Comparison of ENCODE assay signal across 20 mouse cellular contexts in the genomic region with DNA sequence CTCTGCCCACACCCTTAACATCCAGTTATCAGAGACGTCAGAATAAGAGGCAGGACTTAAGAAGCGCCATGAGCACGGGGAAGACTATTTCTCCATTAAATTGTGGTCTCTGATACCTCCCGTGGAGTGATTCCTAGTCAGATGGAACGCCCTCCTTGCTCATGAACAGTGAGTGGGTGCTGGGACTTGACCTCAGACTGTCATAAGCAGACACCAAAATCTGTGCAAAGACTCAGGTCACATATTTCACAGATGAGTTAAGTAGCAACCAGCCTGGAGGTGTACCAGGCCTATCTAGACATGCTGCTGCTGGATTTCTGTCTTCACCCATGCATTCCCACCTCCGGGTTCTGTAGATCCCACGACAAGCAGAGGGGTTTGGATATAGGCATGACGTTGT.
"Had no signal": no experiment of that assay in that cellular context is flagged by ENCODE, and none has a peak within 500 bp of the region (broad histone marks: within the 10 kb centered on the region; RNA-seq: fewer than 3 reads in every experiment).

No protein-coding gene starts in this region.

- ATAC-seq: hindbrain, embryonic 16.5 days; hindbrain, postnatal 0 days; inflammation-experienced regulatory T-cells, adult 6 months; intestine, embryonic 15.5 days; intestine, embryonic 16.5 days; intestine, postnatal 0 days had no signal

- DNase-seq: heart, postnatal 10 days; heart, postnatal 14 days; heart, postnatal 36 days; kidney, adult 11 months; kidney, adult 18-20 months; kidney, adult 2 months; kidney, adult 8-10 months; kidney, adult 9 months; kidney, postnatal 10 days; kidney, postnatal 14 days; kidney, postnatal 36 days; kidney, postnatal 4 days; layer of hippocampus, adult 9-11 months; layer of hippocampus, postnatal 36 days had no signal
